Mouse (Mus musculus) fat pad, adult 2 months (tissue): Measurements from ENCODE around the gene Msx1.
"Not testable (repeated sequence)": the region's sequence is repeated elsewhere in the genome, so short reads cannot be mapped to it uniquely, and the experiment has no call there.

Experiments used
- DNase-seq: peaks from one replicate; pipeline ENCODE4 v3.0.0-alpha.2; 2011; ENCODE audit warnings: low read depth, low spot score; ENCODE audit errors: extremely low read depth

Msx1 gene

DNA sequence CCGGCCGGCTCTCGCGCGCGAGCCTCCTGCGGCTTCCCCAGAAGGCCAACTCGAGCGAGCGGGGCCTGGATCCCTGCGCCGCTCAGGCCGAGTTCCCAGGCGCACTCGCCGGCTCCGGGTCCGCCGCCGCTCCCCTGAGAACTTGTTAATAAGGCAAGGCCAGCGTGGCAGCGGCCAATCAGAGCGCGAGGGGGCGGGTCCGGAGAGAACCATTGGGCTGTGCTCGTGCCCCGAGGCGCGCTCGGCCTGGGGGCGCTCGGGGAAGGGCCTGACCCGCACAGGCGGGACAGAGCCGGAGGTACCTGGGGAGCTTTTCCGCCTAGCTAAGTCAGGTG lies at the start of gene Msx1:
TSS of gene Msx1 (minus strand) at position 123 of the 335 bp plus-strand sequence.
- DNase-seq: no peak

DNA sequence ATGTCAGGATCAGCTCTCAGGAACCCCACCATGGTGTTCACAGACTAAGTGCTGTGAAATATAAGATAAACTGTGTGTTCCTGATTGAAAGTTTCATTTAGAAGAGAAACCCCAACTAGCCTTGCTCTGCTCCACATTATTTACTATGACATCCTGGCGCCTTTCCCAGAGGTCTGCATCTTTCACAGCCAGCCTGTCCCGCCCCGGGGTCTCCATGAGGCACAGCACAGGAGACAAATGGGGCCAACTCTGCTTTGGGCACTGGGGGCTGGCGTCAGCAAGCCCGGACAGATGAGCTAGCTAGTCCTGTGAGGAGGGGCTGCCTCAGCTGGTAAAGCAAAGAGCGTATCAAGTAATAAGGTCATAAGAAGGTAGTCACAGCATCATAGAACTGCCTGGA lies 41.1 kb upstream of the Msx1 start:
- DNase-seq: no peak

DNA sequence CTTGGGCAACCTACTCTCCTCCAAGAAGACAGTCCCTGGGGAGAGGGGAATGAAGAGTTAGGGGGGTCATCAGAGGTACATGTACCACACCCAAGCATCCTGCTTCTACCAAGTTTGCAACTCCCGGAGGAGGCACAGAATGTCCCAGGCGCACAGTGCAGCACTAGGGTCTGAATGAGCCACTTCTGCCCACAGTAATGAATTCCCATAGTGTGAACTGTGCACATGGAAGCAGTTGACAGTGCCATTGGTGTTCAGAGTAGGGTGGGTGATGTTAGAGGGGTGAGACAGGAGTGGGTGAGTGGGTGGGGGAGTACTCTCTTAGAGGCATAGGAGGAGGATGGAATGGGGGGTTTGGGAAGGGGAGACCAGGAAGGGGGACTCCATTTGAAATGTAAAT lies 39.9 kb upstream of the Msx1 start:
- no peak for DNase-seq

DNA sequence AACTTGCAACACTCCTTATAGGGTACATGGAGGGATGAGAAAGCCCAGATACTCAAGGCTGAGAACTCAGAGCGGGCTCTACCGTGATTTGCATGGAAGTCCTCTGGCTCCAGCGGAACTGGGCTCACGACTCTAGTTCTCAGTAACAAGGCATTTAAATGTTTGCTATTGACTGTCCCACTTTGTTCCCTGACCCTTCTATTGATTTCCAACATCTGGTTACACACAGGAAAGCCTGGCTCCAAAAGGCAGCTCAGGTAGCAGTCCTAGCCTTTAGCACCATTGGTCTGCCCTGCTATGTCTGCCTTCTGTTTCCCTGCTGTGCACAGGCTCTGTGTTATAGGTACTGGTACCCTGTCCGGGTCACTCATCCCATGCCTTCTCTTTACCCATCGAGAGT lies 36.5 kb upstream of the Msx1 start:
- no peak for DNase-seq

DNA sequence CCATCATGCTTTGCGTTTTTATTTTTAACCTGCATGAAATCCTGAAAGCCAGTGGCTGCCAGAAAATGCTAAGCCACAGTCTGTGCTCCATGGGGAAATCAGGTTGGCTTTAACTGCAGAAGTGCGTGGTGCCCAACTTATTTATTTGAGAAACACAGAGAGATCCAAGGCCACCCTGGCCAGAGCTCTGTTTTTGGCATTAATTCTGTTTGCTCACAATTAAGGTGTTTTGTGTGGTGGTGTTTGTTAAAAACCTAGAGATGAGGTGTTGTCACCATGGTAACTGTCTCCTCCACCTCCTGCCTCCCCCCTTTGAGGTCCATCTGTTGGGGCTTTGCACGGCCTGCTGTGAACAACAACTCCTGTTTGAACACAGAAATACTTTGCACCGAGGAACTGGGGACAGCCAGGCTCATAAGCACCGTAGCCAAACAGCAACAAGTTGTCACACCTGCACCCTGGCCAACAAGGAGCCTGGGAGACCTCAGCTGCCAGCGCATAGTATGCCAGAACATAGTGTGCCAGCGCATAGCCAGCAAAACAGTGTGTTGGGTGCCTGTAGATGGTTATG lies 35.9 kb upstream of the Msx1 start:
- DNase-seq: no peak

DNA sequence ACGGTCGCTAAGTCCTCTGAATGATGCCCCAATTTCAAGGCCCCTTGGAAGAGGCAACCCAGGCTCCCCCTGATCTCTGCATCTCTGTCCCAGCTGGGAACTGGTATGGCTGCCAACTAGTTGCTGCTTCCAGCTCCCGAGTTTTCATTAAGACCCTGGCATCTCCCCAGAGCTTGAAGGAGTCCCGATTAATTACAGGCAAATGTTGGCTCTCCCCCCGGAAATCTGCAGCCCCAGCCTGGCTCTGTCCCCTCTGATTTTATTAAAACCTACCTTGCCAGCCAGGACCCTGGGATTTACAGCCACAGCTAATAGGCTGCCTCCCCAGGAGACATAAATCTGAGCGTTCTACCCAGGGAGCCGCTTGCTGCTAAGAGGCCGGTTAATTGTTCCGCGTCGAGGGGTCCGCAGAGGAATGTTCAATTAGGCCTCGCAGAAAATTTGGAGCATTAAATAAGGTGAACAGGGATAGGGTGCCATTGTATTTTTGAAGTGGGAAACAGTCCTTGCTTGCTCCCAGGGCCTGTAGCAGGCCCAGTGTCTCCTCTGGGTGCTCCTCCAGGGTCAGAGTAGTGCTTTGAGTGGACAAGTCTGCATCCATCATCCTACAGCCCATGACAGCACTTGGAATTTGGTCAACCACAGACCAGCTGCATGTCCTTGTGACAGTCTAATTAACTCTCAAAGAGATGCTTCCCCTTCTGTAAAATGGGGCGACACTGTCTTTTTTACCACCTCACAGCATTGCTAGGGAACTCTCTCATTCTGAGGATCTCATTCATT lies 33.6 kb upstream of the Msx1 start:
- DNase-seq: no peak

DNA sequence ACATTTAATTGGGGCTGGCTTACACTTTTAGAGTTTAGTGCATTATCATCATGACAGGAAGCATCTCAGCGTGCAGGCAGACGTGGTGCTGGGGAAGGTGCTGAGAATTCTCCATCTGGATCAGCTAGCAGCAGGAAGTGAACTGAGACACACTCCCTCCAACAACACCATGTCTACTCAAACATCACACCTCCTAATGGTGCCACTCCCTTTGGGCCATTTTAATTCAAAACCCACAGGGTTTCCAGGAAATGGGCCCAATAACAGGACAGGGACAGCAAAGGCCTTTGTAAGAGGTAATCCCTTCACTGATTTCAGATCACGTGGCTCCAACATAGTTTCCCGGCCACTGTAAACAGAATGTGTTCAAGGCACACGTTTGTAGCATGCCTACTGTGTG lies 31.7 kb upstream of the Msx1 start:
- DNase-seq: no peak

DNA sequence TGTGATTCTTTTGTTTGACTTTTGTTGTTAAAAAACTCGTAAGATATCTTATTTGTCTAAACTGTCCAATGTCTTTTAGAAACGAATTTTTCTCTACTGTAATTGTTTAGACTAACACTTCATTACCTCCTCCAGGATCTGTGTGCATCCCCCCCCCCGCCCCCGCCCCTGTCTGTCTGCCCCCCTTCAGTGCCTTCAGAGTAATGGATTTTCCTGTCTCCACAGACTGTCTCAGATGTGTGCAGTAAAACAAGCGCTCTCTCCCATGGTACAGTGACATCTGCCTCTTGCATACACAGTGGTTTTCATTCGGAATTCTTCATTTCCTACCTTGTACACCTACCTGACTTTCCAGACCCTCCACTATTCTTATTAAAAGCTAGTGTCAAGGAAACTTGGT lies 29.9 kb upstream of the Msx1 start:
- no peak for DNase-seq

DNA sequence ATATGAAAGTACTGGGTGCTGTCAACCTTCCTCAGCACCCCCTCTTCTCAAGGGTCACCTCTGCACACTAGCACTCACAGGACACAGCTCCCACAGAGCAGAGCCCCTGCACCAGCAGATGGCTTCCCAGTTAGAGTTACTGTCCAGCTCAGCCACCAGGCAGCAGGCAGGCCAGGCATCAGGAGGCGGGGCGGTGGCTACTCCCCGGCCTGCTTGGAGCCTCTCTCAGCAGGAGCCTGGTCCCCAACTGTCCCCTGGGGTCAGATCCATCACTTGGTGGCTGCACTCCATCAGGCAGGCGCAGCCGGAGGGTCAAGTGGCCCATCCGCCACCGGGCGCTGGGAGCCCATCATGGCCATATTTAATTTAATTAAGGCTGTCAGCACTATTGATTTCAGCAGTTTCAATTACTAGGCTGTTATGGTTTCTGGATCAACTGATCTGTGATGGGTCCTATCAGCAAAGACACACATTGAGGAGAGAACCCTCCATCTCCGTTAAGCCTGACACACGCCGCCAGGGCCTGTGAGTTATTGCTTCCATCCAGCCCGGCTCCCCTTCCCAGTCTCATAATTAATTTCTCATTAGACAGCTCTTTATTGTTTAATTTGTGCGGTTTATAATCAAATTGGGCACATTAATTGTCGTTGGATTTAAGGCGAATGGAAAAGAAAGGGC lies 27.1 kb upstream of the Msx1 start:
- no peak for DNase-seq

DNA sequence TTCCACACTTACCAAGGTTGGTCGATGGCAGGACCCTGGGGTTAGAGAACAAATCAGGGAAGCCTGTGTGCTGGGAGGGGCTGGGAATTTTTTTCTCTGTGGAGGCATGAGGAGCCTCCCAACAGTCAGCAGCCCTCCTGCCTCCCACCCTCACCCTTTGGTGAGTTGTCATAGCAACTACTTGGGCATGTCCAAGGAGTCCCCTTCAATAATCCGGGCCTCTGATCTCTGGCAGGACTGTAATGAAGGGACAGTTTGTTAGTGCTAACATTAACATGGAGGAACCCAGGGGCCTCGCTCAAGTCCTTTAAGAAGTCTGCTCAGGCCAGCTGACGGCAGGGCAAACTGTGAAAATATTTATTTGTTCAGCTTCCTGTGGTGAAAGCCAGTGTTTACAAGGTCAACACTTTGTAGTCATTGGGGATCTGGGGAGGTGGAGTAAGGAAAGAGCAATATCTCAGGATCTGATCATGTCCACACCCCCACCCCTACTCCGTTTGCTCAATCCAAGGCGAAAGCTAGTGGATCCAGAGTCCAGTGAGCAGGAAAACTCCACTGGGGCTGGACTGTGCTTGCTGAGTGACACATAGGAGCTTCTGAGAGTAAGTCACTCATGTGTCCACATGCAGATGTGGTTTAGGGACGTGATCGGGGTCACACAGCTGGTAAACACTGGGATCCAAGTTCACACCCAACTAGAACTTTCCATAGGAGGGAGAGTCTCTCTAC lies 24.8 kb upstream of the Msx1 start:
- no peak for DNase-seq

DNA sequence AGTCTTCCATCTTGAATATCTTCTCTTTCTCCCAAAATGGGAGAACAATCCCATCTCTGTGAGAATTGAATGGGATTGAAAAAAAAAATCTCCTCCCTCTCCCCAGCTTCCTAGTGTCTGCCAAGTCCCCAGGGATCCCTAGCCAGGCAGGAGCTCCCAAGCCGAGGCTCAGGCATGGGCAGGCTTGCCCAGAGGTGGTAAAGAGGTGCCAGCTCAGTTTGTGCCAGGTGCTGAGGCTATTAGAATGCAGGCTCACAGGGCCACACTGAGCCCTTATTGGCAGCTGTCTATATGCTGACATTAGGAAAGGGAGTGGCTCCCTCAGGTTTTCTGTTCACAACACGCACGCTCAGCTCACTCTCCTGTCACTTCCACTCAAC lies 11.9 kb upstream of the Msx1 start:
- no peak for DNase-seq

DNA sequence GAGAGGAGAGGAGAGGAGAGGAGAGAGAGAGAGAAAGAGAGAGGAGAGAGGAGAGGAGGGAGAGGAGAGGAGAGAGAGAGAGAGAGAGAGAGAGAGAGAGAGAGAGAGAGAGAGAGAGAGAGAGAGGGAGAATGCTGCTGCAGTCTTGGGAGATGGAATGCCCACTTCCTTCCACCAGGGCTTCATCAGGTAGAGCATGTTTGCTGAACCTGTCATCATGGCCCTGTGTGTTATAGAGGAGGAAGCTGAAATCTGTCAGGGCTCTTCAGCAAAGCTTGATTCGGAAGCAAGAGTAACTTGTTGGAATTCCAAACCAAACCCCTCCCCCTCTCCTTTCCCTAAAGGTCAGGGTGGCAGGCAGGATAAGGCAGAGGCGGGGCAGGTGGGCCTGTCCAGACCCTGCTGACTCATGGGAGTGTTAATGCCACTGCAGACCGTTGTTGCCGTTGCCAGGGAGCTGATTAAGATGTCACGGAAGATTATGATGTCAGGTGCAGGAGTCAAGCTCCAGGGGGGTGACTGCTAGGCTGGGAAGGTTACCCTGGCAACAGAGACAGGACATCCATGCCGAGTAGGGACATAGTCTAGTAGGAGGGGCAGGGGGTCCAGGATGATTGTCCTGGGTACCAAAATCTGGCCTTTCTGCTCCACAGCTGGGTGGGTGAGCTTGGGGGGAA lies 11.3 kb upstream of the Msx1 start:
- DNase-seq: no peak

DNA sequence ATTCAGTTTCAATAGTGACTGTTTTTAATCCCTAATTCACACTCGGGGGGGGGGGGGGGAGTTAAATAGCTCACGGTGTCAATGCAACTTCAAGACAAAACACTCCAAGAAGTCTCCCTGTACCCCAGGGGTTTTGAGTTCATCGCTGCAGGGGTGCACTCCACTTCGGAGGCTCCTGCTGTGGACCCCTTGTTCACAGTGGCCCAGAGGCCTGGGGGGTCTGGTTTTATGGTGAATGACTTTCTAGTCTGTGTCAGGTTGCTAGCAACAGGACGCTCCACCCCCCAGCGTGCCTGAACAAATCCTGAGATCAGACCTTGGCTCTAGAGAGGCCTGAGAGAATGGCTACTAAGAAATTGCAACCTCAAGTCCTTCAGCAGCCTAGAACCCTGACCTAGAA lies 8.4 kb upstream of the Msx1 start:
- no peak for DNase-seq

DNA sequence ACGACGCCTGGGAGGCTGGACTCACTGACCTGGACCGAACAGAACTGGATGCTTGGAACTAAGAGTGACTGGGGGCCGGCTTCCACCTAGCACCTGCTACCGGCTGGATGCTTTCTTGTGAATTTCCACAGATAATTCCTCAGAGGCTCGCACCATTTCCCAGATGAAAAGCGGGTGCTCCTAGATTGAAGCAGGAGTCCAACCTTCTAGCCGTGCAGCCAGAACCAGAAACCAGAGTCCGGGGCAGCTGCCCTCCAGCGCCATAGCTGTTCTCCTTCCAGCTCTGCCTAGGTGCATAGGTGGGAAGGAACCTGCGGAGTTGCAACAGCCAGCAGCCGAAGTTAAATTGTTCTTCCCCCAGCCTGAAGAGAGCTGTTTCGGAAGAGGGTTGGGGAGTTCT lies 7.6 kb upstream of the Msx1 start:
- DNase-seq: no peak

DNA sequence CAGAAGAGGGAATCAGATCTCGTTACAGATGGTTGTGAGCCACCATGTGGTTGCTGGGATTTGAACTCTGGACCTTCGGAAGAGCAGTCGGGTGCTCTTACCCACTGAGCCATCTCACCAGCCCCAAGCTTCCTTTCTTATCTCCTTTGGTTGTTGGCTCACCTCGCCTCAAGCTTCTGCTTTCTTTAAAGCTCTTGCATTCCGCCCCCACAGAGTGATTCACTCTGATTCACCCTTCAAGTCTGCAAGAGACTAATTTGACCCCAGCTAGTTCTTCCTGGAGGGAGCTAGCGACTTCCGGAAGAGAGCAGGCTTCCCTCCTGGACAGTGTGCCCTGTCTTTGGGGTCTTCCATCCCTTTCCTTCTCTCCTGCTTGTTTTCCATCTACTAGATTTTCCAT lies 6.1 kb upstream of the Msx1 start:
- not testable (repeated sequence) for DNase-seq

DNA sequence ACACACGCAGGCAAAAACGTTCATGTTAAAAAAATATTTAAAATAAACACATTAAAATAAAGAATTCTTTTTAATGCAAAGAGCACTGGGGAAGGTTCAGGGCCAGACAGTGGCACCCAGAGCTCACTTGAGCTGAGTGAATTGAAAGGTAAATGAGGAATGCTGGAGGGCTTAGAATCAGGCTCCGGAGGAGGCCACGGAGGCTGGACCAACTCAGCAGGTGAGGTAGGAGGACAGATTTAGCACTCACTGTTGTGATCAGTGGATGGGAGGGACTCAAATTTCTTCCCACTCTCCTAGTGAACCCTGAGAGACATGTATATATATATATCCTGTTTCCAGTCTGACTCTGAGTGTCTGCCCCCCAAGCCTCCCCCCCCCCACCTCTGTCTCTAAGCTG lies 5.5 kb upstream of the Msx1 start:
- DNase-seq: no peak

DNA sequence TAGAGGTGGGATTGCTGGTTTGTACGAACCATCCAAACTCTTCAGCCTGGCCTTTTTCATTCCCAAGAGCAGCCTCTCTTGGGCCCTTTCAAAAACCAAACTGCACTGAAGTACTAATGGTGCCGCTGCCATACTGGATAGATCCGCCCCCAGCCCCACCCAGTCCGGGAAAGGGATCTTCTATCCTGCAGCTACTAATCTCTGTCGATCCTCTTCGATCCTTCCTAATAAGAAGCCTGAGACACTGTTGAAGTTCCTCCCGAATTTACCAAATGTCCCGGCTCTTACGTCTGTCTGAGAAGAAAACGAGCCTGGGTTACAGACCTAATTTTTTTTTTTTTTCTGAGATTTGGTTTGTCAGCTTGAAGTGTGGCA lies 4.9 kb upstream of the Msx1 start:
- no peak for DNase-seq

DNA sequence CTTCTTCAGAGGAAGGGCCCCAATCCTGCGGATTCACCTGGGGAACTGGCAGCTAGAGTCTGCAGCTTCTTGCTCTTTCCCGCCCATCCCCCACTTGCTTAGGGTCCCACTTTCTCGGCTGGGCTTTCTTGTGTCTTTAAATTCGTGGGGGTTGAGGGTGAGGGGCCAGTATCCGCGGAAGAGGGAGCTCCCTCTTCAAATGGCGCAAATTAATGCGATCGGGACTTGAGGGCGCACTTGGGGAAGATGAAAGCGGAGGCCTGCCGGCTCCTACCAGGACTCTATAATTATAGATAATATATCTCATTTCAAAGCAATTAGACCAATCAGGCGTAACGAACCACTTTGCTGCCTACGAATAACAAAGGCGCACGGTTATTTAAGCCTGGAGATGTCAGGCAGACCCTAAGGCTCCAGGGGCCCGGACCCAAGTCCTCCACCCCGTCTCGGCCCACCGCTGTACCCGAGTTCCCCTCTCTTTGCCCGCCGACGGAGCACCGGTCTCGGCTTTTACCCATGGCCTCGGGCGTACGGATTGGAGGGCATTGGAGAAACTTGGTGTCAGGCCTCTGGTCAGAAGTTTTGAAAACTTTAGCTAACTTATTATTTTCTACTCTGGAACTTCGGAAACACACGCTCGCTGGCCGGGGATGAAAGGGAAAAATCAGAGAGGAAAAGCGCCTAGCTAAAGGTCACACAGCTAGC lies 4.4 kb upstream of the Msx1 start:
- no peak for DNase-seq

DNA sequence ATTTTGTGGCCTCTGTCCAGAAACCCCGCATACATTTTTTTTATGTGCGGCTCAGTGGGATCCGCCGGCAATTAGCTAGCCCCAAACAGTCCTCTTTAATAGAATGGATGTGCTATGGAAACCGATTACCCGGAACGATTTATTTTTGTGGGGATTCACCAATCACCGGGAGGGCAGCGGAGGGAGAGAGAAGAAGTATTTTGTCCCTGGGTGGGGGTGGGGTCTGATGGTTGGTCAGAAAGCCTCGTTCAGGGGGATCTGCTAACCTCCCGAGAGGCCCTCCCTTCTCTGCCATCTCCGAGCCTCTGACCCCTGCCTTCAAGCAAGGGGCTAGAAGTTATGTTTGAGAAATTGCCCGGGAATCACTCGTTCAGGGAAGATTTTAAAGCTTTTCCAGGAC lies 3.6 kb upstream of the Msx1 start:
- DNase-seq: no peak

DNA sequence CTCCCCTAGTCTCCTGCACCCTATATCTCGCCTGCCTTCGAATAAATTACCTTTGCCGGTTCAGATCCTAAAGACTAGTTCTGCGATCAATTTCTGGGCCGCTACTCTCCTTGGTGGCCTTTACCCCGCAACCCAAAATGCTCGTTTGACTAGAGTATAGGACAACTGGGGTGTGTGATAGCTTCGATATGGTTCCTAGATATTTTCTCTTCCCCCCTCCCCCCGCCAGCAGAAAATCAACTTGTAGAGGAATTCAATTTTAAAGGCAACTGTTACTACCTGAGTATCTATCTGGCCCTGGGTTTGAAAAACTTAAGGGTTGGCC lies 3.2 kb upstream of the Msx1 start:
- no peak for DNase-seq
